Mouse (Mus musculus): ENCODE data around the gene Galm.

DNA sequence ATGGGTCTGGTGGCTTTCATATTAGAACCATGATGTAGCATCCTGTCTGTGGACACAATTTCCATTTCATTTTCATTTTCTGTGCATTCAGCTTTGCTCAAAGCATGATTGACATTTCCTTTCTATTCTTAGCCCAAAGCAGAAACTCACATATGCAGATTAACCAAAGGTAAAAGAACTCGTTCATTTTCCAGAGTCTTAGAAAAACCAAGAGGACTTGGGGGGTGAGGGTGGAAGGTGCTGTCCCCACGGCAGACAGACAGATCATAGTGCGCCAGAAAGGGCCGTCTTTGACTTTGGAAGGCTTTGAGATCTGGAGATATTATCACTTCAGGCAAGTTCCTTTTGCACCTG is 48.1 kb downstream of the Galm start:
- TF ChIP-seq POLR2AphosphoS2 (IDR thresholded peaks at IDR 0.05; ENCODE audit: insufficient read length, low read depth) = no peak
- TF ChIP-seq E2F4 (IDR thresholded peaks at IDR 0.05; ENCODE audit: insufficient read depth) = no peak
- no peak for TF ChIP-seq REST (IDR thresholded peaks at IDR 0.05; ENCODE audit: insufficient read depth, insufficient read length)
- no peak for TF ChIP-seq MYOD1 (IDR thresholded peaks at IDR 0.05; ENCODE audit: control insufficient read depth in 1 of 3, insufficient read length in 2 of 3, low read depth in 2 of 3)
- TF ChIP-seq TCF12 (IDR thresholded peaks at IDR 0.05; ENCODE audit: insufficient read depth, poor library complexity, severe bottlenecking) = no peak
- TF ChIP-seq MYOG (IDR thresholded peaks at IDR 0.05; ENCODE audit: control insufficient read depth in 1 of 3, insufficient read depth in 1 of 3, insufficient read length in 2 of 3, low read depth in 2 of 3) = no peak
- TF ChIP-seq POLR2A (IDR thresholded peaks at IDR 0.05; ENCODE audit: insufficient read length, low read depth) = no peak
- TF ChIP-seq SRF (IDR thresholded peaks at IDR 0.05; ENCODE audit: control insufficient read depth, insufficient read length, low read depth) = no peak
- no peak for TF ChIP-seq MAX (IDR thresholded peaks at IDR 0.05; ENCODE audit: low read depth)
- TF ChIP-seq CEBPB (IDR thresholded peaks at IDR 0.05; ENCODE audit: insufficient read depth, poor library complexity, severe bottlenecking) = no peak
- no peak for TF ChIP-seq USF1 (IDR thresholded peaks at IDR 0.05; ENCODE audit: low read depth)
- no peak for TF ChIP-seq TCF3 (IDR thresholded peaks at IDR 0.05; ENCODE audit: insufficient read length, low read depth)
